Mouse (Mus musculus) activated CD4-positive, CD25-positive, alpha-beta regulatory T cell, adult 4 months (primary cell): ENCODE results near the gene Clgn. TPM values are rescaled to one million over a fixed set of nuclear protein-coding genes. Genes with fewer than 3 reads are reported as not detected.

ENCODE experiments used
- ATAC-seq: one replicate; pipeline ENCODE4 v1.8.0; 2017
- polyA plus RNA-seq, 2 experiments: library from polyadenylated mRNA; unstranded; fragments of 100-300 nt; shearing (Covaris generic); gene quantifications; one replicate each; pipeline ENCODE4 v1.2.1; 2017

The Clgn gene
- polyA plus RNA-seq, result under 1 TPM in 1 of 2 experiments, not detected in 1; 0.15 TPM

- peak; percentile 23 for ATAC-seq
These were observed at the start of gene Clgn for GRCm38 (mm10) chr8:83389316-83390005. Clgn (plus strand) TSS chr8:83389867.

- ATAC-seq, result no peak
These were observed 47.6 kb upstream of the Clgn start for GRCm38 (mm10) chr8:83342076-83342475.

GRCm38 (mm10) chr8:83342693-83343092 is 47.0 kb upstream of the Clgn start:
- no peak for ATAC-seq

- no peak for ATAC-seq
These were observed 41.4 kb upstream of the Clgn start, which contains the start of gene Mgat4d for GRCm38 (mm10) chr8:83348263-83348662. Mgat4d (plus strand) TSS chr8:83348471.

GRCm38 (mm10) chr8:83351315-83351714 is 38.4 kb upstream of the Clgn start:
- no peak for ATAC-seq

DNA sequence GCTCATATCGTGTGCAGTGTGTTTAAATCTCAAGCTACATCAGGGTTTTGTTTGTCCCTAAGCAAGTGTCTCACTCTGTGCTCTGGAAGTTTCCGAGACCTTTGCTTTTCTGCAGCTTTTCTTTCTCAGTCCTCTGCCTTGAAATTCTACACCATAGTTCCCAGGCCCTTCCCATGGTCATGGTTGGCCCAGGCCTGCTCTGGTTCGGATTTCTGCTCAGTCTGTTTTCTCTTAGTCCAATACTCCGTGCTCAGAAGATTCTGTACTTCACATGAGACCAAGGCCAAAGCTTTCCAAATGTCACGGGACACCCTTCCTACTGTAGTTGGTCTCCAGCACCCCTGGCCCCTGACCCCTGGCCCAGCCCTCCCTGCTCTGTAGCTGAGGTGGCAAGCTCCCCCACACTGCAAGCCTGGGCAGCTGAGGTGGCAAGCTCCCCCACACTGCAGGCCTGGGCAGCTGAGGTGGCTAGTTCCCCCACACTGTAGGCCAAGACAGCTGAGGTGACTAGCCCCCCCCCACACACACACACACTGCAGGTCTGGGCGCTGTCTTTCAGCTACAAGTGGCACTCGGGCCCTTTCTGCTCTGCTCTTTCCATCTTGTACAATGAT is 26.4 kb upstream of the Clgn start:
- no peak for ATAC-seq

DNA sequence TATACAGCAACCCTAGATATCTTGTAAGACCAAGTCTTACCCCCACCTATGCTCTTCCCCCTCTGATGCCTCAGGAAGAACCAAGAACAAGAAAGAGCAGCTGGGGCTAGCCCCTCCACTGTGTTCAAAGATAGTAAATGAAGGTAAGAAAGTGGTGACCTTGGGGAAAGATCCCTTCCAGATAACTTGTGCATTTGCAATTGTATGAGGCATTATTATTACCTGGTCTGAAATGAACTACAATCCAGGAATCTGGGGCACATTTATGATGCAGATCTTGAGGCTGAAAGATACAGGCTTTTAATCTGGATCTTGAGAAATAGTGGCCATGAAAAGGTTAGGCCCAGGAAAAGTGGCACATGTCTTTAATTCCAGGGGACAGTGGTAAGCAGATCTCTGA is 12.4 kb upstream of the Clgn start:
- ATAC-seq, result no peak

DNA sequence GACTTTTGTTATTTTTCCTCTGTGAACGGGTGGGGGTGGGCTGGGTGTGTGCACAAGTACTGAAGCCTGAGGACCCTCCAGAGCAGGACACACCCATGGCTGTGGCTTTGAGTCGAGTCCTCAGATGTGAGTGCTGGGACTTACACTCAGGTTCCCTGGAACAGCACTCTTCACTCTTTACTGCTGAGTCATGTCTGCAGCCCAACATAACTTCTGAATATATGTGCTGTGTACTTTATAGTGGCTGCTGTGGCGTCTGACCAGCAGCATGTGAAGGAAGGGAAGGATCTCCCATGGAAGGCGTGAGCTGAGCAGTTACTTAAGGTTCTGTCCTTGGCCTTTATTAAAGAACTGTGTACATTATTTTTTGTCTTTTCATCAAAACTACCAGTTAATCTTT is 9.5 kb upstream of the Clgn start:
- ATAC-seq, result no peak

- no peak for ATAC-seq
These were observed 8.7 kb upstream of the Clgn start for GRCm38 (mm10) chr8:83381016-83381415.

- no peak for ATAC-seq
These were observed 6.8 kb upstream of the Clgn start for GRCm38 (mm10) chr8:83382850-83383249.

DNA sequence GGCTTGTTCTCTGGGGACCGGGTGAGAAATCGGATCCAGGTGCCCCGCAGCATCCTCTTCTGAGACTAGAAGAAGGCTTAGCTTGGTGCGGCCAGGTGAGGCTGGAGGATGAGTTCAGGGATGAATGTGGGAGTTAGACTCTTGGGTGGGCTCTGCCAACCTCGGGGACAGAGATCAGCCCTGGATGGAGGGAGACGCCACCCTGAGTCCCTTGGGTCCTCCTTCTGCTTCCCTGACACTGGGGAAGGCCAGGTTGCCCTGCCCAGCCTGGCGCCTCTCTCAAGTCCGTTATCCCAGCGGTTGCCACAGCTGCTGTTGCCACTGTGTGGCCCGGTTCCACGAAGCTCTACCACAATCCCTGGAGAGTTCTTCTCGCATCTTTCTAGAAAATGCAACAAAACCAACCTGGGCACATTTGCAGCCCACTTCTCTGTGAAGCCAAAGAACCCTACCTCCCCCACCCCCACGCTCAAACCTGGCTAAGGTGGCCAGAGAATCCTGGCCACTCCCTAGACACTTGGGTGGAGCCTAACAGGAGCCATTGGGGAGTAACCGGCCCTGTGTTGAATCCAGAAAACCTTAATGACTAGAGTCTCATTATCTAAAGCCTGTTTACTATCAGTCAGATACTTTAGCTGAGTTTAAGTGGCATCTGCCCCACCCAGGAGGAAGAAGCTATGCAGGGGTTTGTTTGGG is 487 bp downstream of the Clgn start:
- no peak for ATAC-seq

GRCm38 (mm10) chr8:83392521-83392920 is 2.9 kb downstream of the Clgn start:
- no peak for ATAC-seq

DNA sequence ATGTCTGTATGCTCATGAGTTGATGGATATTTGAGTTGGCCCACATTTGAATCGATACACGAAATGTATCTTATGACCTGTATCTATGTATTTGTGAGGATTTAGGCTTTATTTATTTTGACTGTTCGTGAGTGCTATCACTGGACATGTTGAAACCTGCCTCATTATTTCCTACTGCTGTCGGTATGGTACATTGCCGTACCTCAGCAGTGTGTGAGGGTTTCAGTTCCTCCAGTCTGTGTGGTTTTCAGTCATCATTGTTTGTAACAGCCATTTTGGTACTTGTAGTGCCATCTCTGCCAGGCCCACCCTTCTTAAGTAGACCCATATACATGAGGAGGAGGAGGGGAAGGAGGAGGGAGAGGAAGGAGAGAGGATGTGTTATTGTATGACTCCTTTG is 4.7 kb downstream of the Clgn start:
- no peak for ATAC-seq

- ATAC-seq, result no peak
These were observed 7.0 kb downstream of the Clgn start for GRCm38 (mm10) chr8:83396680-83397079.

- no peak for ATAC-seq
These were observed 8.1 kb downstream of the Clgn start for GRCm38 (mm10) chr8:83397726-83398125.

DNA sequence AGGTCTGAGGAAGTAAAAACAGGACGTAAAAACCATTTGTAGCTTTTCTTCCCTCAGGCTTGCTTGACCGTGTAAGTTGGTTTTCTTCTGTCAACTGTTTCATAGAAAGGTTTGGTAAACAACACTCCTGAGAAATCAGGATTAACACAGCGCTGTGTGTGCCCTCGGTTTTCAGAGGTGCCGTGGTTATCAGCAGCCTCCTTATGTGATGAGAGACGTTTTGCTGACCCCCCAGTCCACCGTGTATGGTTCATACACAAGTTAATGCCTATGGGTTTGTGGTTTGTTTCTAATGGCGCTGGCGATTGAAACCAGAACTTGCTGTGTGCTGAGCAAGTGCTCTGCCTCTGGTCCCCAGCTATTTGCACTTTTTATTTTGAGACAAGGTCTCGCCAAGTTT is 15.9 kb downstream of the Clgn start:
- ATAC-seq, result no peak

- ATAC-seq, result no peak
These were observed 17.2 kb downstream of the Clgn start for GRCm38 (mm10) chr8:83406836-83407235.

GRCm38 (mm10) chr8:83408496-83408895 is 18.8 kb downstream of the Clgn start:
- ATAC-seq, result no peak

- ATAC-seq, result no peak
These were observed 27.2 kb downstream of the Clgn start for GRCm38 (mm10) chr8:83416878-83417277.

- no peak for ATAC-seq
These were observed 28.3 kb downstream of the Clgn start for GRCm38 (mm10) chr8:83417970-83418369.

DNA sequence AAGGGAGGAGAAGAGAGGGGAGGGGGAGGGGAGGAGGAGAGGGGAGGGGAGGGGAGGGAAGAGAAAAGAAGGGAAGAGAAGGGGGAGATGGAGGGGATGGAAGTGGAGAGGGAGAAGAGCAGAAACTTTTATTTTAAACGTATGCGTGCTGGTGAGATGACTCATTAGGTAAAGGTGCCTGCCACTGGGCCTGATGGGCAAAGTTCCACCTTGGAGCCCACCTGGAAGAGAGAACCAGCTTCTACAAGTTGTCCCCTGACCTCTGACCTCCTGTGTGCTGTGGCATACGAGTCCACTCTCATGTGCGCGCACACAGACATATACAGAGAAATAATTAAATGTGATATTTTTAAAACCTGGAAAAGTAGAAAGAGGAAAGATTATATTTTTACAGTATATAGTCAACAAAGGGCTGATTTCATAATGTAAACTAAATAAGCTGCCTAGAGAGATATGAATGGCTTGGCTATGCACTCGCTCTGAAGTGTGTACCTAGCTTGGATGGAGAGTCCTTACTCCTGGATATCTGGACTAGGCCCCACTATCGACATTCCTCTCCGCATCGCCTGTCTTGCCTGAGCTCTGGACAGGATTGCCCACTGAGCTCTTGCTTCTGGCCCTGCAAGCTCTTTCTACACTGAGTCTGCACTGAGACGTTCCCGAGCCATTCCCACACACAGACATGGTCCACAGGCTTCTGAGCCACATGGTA is 29.3 kb downstream of the Clgn start:
- ATAC-seq, result no peak

DNA sequence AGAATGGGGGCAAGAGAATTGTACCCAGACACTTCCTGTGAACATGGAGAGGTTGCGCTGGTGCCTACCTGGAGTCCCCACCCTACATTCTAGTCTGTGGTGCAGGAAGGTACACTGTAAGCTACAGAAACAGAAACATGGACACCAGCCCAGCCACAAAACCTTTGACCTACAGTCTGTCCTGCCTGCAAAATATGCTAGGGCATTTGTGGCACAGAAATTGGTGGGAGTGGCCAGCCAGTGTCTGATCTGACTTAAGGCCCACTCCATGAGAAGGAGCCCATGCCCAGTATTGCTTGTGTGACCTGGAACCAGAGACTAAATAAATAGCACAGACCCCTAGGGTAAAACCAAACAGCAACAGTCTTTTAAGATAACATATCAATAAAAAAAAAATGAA is 31.7 kb downstream of the Clgn start:
- ATAC-seq, result no peak
